Mouse (Mus musculus): ENCODE results near the gene Olfr3. TPM values are rescaled to one million over a fixed set of nuclear protein-coding genes. Genes with fewer than 3 reads are reported as not detected.

Olfr3 gene
- polyA plus RNA-seq (2014; fragmentation: Illumina TruSeq; extraction: RNeasy Lipid Tissue Mini Kit (QIAGEN cat#74804)), result not detected

DNA sequence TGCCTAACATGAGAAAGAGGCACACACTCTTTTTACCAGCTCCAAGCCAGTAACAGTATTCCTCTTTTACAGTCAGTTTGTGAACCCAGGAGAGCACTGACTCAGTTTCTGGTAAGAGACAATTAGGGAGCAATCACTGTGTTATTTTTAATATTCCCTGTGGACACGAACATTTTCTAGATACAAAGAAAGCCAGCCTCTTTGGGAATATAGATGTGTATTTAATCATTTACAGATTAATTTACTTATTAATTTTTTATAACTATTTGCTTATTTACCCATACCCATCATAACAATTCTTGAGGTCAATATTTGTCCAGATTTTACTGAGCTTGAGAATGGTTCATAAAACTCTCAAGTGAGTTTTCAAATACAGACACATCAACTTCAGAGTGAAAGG, at the start of gene Olfr3:
Gene Olfr3 (minus strand): TSS at position 101 of the 400 bp plus-strand sequence.

GRCm38 (mm10) chr2:36862560-36862959, 45.7 kb upstream of the Olfr3 start, which contains the start of gene Olfr351:
Olfr351 (minus strand) TSS chr2:36862660.

DNA sequence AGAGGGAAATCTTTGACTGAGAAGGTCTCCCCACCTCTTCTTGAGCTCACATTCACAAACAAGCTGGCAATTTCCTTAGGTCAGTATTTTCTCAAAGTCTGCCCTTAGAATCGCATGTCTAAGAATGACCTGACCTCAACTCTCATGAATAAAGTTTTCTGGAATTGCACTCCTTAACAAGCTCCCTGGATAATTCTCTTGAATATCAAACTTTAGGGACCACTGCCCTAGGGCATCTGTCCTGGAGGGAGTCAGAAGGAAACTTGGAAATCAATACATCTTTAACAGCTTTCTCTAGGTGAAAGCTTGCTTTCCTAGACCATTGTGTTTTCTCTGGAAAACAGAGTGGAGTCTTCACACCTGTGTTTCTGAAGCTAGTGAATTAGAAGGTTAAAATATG, 29.2 kb upstream of the Olfr3 start, which contains the start of gene Olfr350:
Gene Olfr350 (plus strand): TSS at position 301 of the 400 bp plus-strand sequence.

DNA sequence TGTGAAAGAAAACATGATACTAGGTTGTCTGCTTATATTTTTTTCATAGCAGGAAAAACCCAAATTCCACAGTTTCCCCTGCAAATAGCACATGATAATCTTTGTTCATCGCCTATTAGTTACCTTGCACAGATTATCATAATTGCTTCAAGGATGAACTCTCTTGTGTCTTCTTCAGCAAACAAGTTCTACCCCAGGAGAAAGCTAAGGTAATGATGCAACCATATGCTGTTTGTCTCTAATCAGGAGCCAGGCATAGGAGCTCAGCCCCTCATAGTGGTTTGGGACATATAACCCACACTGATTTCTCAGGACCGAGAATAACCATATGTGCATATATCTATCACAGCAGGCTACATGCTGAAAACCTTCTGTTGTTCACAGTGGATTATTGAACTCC, 26.6 kb downstream of the Olfr3 start, which contains the start of gene Olfr50:
Gene Olfr50 (plus strand): TSS at position 301 of the 400 bp plus-strand sequence.

DNA sequence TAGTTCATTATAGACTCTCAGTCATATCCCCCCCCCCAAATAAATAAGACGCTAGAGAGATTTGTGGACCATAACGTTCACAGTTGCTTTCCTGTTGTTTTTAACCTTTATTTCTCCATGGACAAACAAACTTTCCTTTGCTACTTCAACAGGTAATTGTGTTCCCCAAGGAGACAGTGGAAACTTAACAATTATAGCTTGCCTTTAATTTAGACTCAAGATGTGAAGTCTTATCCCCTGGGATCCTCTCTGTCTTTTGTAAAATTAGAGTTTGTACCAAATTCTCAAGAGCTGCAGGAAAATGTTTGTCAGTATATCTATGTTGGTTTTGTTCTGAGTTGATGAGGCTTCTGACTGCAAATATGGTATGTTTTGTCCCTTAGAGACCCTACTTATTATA, 32.9 kb downstream of the Olfr3 start, which contains the start of gene Olfr348:
Gene Olfr348 (plus strand): TSS at position 301 of the 400 bp plus-strand sequence.

Other genes starting within 250 kb of the Olfr3 start
- gene Olfr345, start 177.0 kb downstream of the Olfr3 start, polyA plus RNA-seq (2014; fragmentation: Illumina TruSeq; extraction: RNeasy Lipid Tissue Mini Kit (QIAGEN cat#74804)), result not detected
- not detected for gene Olfr346, start 131.2 kb downstream of the Olfr3 start, polyA plus RNA-seq (2014; fragmentation: Illumina TruSeq; extraction: RNeasy Lipid Tissue Mini Kit (QIAGEN cat#74804))
- gene Olfr347, start 85.1 kb downstream of the Olfr3 start, polyA plus RNA-seq (2014; fragmentation: Illumina TruSeq; extraction: RNeasy Lipid Tissue Mini Kit (QIAGEN cat#74804)), result not detected
- not detected for gene Olfr348, start 32.8 kb downstream of the Olfr3 start, polyA plus RNA-seq (2014; fragmentation: Illumina TruSeq; extraction: RNeasy Lipid Tissue Mini Kit (QIAGEN cat#74804))
- gene Olfr50, start 26.5 kb downstream of the Olfr3 start, polyA plus RNA-seq (2014; fragmentation: Illumina TruSeq; extraction: RNeasy Lipid Tissue Mini Kit (QIAGEN cat#74804)), result not detected
- gene Olfr350, start 29.3 kb upstream of the Olfr3 start, polyA plus RNA-seq (2014; fragmentation: Illumina TruSeq; extraction: RNeasy Lipid Tissue Mini Kit (QIAGEN cat#74804)), result not detected
- gene Olfr351, start 45.6 kb upstream of the Olfr3 start, polyA plus RNA-seq (2014; fragmentation: Illumina TruSeq; extraction: RNeasy Lipid Tissue Mini Kit (QIAGEN cat#74804)), result not detected
- not detected for gene Olfr352, start 51.4 kb upstream of the Olfr3 start, polyA plus RNA-seq (2014; fragmentation: Illumina TruSeq; extraction: RNeasy Lipid Tissue Mini Kit (QIAGEN cat#74804))
- not detected for gene Olfr353, start 75.9 kb upstream of the Olfr3 start, polyA plus RNA-seq (2014; fragmentation: Illumina TruSeq; extraction: RNeasy Lipid Tissue Mini Kit (QIAGEN cat#74804))
- not detected for gene Olfr354, start 88.6 kb upstream of the Olfr3 start, polyA plus RNA-seq (2014; fragmentation: Illumina TruSeq; extraction: RNeasy Lipid Tissue Mini Kit (QIAGEN cat#74804))
- gene Olfr355, start 111.9 kb upstream of the Olfr3 start, polyA plus RNA-seq (2014; fragmentation: Illumina TruSeq; extraction: RNeasy Lipid Tissue Mini Kit (QIAGEN cat#74804)), result not detected
- gene Olfr356, start 120.1 kb upstream of the Olfr3 start, polyA plus RNA-seq (2014; fragmentation: Illumina TruSeq; extraction: RNeasy Lipid Tissue Mini Kit (QIAGEN cat#74804)), result not detected
- gene Olfr357, start 176.8 kb upstream of the Olfr3 start, polyA plus RNA-seq (2014; fragmentation: Illumina TruSeq; extraction: RNeasy Lipid Tissue Mini Kit (QIAGEN cat#74804)), result not detected
- gene Olfr358, start 192.3 kb upstream of the Olfr3 start, polyA plus RNA-seq (2014; fragmentation: Illumina TruSeq; extraction: RNeasy Lipid Tissue Mini Kit (QIAGEN cat#74804)), result not detected
- not detected for gene Olfr360, start 248.7 kb upstream of the Olfr3 start, polyA plus RNA-seq (2014; fragmentation: Illumina TruSeq; extraction: RNeasy Lipid Tissue Mini Kit (QIAGEN cat#74804))